Mouse (Mus musculus) cerebellum, adult 9-11 months (tissue): Measurements from ENCODE around the gene Desi1.
"Not testable (repeated sequence)": the region's sequence is repeated elsewhere in the genome, so short reads cannot be mapped to it uniquely, and the experiment has no call there.

Experiments used
- DNase-seq: peaks from one replicate; pipeline ENCODE4 v3.0.0; 2022

Gene Desi1

GRCm38 (mm10) chr15:82017461-82017860, 16.2 kb downstream of the Desi1 start:
- no peak for DNase-seq

- no peak for DNase-seq
Observed at GRCm38 (mm10) chr15:82016830-82017229, 16.8 kb downstream of the Desi1 start.

- DNase-seq = peak; percentile 99
Observed at GRCm38 (mm10) chr15:82016101-82016808, 17.4 kb downstream of the Desi1 start.

- peak; percentile 66 for DNase-seq
Observed at GRCm38 (mm10) chr15:82015392-82016100, 18.1 kb downstream of the Desi1 start.

GRCm38 (mm10) chr15:82014745-82015391, 18.8 kb downstream of the Desi1 start:
- DNase-seq = no peak

- no peak for DNase-seq
Observed at GRCm38 (mm10) chr15:82011947-82012346, 21.7 kb downstream of the Desi1 start.

- DNase-seq = no peak
Observed at GRCm38 (mm10) chr15:82004257-82004656, 29.4 kb downstream of the Desi1 start.

GRCm38 (mm10) chr15:81993992-81994391, 39.7 kb downstream of the Desi1 start:
- no peak for DNase-seq

GRCm38 (mm10) chr15:81990549-81990948, 43.1 kb downstream of the Desi1 start:
- no peak for DNase-seq

GRCm38 (mm10) chr15:81989371-81990062, 44.1 kb downstream of the Desi1 start:
- DNase-seq = peak; percentile 88

- no peak for DNase-seq
Observed at GRCm38 (mm10) chr15:81987646-81988045, 46.0 kb downstream of the Desi1 start, which contains the start of gene Xrcc6. Gene Xrcc6 (plus strand): TSS chr15:81987835.

GRCm38 (mm10) chr15:81985267-81986161, 48.1 kb downstream of the Desi1 start:
- no peak for DNase-seq

- no peak for DNase-seq
Observed at GRCm38 (mm10) chr15:81982173-81982572, 51.5 kb downstream of the Desi1 start.

- no peak for DNase-seq
Observed at GRCm38 (mm10) chr15:81980321-81980720, 53.3 kb downstream of the Desi1 start, which contains the start of gene 1700029P11Rik. Gene 1700029P11Rik (plus strand): TSS chr15:81980540.

GRCm38 (mm10) chr15:81975156-81975555, 58.5 kb downstream of the Desi1 start:
- DNase-seq = not testable (repeated sequence)

- DNase-seq = not testable (repeated sequence)
Observed at GRCm38 (mm10) chr15:81970498-81970897, 63.2 kb downstream of the Desi1 start.

GRCm38 (mm10) chr15:81969635-81970034, 64.0 kb downstream of the Desi1 start:
- DNase-seq = not testable (repeated sequence)

GRCm38 (mm10) chr15:81969173-81969572, 64.5 kb downstream of the Desi1 start:
- no peak for DNase-seq

- no peak for DNase-seq
Observed at GRCm38 (mm10) chr15:81968447-81968846, 65.2 kb downstream of the Desi1 start.

- DNase-seq = no peak
Observed at GRCm38 (mm10) chr15:81967821-81968220, 65.8 kb downstream of the Desi1 start.

GRCm38 (mm10) chr15:81966062-81966829, 67.4 kb downstream of the Desi1 start:
- DNase-seq = no peak
